In genomic region chr7:19800764-19801163, GRCm38 (mm10) we compare ENCODE assay signal across 9 mouse cellular contexts. TPM values are rescaled to one million over a fixed set of nuclear protein-coding genes. Genes with fewer than 3 reads are reported as not detected.
A peak's percentile ranks its signal among the peaks of the same experiment; 100 is the strongest.
DNase-seq lines count a peak whose midpoint lies in the region; ATAC-seq and TF ChIP-seq lines count a peak whose summit lies in the region.
"Had no signal": no experiment of that assay in that cellular context is flagged by ENCODE, and none has a peak within 500 bp of the region (broad histone marks: within the 10 kb centered on the region; RNA-seq: fewer than 3 reads in every experiment).

No protein-coding gene starts in this region.

- no peaks in the 10 kb centered on the region for H3K27me3 ChIP-seq in liver, adult 2 months (ENCODE audit: control insufficient read depth, insufficient read depth, low read length)
- peaks cover 15% of the 10 kb centered on the region for H3K27me3 ChIP-seq in liver, embryonic 11.5 days (replicated peaks; ENCODE audit: control insufficient read depth, insufficient read depth, low read length)

- no peaks in the 10 kb centered on the region; the same call in 1 of the 2 replicates for H3K79me2 ChIP-seq in liver, adult 2 months (ENCODE audit: control insufficient read depth, insufficient read depth, low read length)

- no peaks in the 10 kb centered on the region for H3K9me3 ChIP-seq in liver, embryonic 11.5 days (ENCODE audit: control insufficient read depth, low read length)

- ATAC-seq in liver, embryonic 11.5 days (replicated peaks; ENCODE audit: low FRiP score): no peak

- H3K4me3 ChIP-seq in liver, adult 2 months (ENCODE audit: insufficient read depth, low read depth, low read length): no peak overlapping the region
- H3K4me3 ChIP-seq in liver, embryonic 11.5 days (ENCODE audit: low read depth, low read length): no peak overlapping the region
- no peak overlapping the region for H3K4me3 ChIP-seq in bone marrow, adult 2 months (replicated peaks; ENCODE audit: control insufficient read depth, low read depth, low read length)

- TF ChIP-seq POLR2A in liver, adult 2 months (IDR thresholded peaks at IDR 0.05; ENCODE audit: extremely low read depth, insufficient read depth, low read length): no peak
- no peak for TF ChIP-seq POLR2A in bone marrow, adult 2 months (IDR thresholded peaks at IDR 0.05; ENCODE audit: borderline replicate concordance, control insufficient read depth, low read depth, low read length)

- peak; percentile 65 for TF ChIP-seq CTCF in liver, adult 2 months (IDR thresholded peaks at IDR 0.05; ENCODE audit: low read depth, low read length)
- TF ChIP-seq CTCF in bone marrow, adult 2 months (IDR thresholded peaks at IDR 0.05; ENCODE audit: control insufficient read depth, insufficient read depth, low read length): peak; percentile 72

- 53% methylated on average over 2 of the region's 2 CpGs for WGBS in liver, adult 2 months
- WGBS in liver, embryonic 11.5 days: 12% methylated on average over 2 of the region's 2 CpGs
- WGBS in bone marrow, adult 2 months: 49% methylated on average over 2 of the region's 2 CpGs

- H3K36me3 ChIP-seq in liver, adult 2 months (ENCODE audit: control insufficient read depth, insufficient read depth, low read length): no peaks in the 10 kb centered on the region
- no peaks in the 10 kb centered on the region for H3K36me3 ChIP-seq in liver, embryonic 11.5 days (ENCODE audit: control insufficient read depth, insufficient read depth, low read length)

- no peak overlapping the region for H3K9ac ChIP-seq in liver, adult 2 months (ENCODE audit: low read depth, low read length)
- no peak overlapping the region for H3K9ac ChIP-seq in liver, embryonic 11.5 days (ENCODE audit: low read depth, low read length)

- DNase-seq in cerebellum, postnatal 10 days: peak; percentile 53 to 54
- DNase-seq in cerebellum, adult 9-11 months: no peak
- DNase-seq in liver, adult 2 months (ENCODE audit: extremely low read depth, low read depth, low spot score): peak; percentile 67
- no peak for DNase-seq in liver, embryonic 11.5 days (ENCODE audit: low spot score)
- peak; percentile 76 for DNase-seq in kidney, postnatal 14 days
- DNase-seq in retina, embryonic 14.5 days (ENCODE audit: low spot score): peak; percentile 84
- no peak for DNase-seq in right cerebral cortex, postnatal 36 days (ENCODE audit: low spot score in 2 of 2)

- no peak overlapping the region for H3K27ac ChIP-seq in liver, adult 2 months (replicated peaks; ENCODE audit: insufficient read depth, low read depth, low read length)
- no peak overlapping the region for H3K27ac ChIP-seq in liver, embryonic 11.5 days (ENCODE audit: low read depth, low read length)
- no peak overlapping the region for H3K27ac ChIP-seq in bone marrow, adult 2 months (ENCODE audit: control insufficient read depth, insufficient read depth, low read depth, low read length, poor library complexity)

- no peak overlapping the region for H3K4me2 ChIP-seq in liver, embryonic 11.5 days

- H3K4me1 ChIP-seq in liver, adult 2 months (ENCODE audit: control insufficient read depth, insufficient read depth, low read length): peaks cover 14% of the 10 kb centered on the region
- H3K4me1 ChIP-seq in liver, embryonic 11.5 days (replicated peaks; ENCODE audit: control insufficient read depth, insufficient read depth, low read length): no peaks in the 10 kb centered on the region
- no peaks in the 10 kb centered on the region for H3K4me1 ChIP-seq in bone marrow, adult 2 months (ENCODE audit: control insufficient read depth, insufficient read depth, low read length)

RNA-seq across cellular contexts. Expression of gene Cblc, which starts 4.2 kb away (rescaled TPM):
- 17.4 and 17.8 TPM in 2 replicates for total RNA-seq in liver, adult 2 months (2014; rRNA removed)
- polyA plus RNA-seq in liver, adult 2 months (2012; rRNA removed): 23.0 and 23.5 TPM in 2 replicates
- 1.4 TPM in 2 replicates for polyA plus RNA-seq in liver, embryonic 11.5 days (2014; fragmentation: Nextera tagmentation; extraction: Ambion mirVana)
- not detected in 2 replicates for polyA plus RNA-seq in bone marrow, adult 2 months (2011; ENCODE audit: insufficient read depth, insufficient read length, low replicate concordance, missing spikeins)
- polyA plus RNA-seq: heart, embryonic 14.5 days had no signal

RNA-seq across cellular contexts. Expression of gene Bcl3, which starts 21.8 kb away (rescaled TPM):
- total RNA-seq in liver, adult 2 months (2014; rRNA removed): 3.0 and 7.4 TPM in 2 replicates
- polyA plus RNA-seq in liver, adult 2 months (2012; rRNA removed): 72.8 and 76.8 TPM in 2 replicates
- 5.4 and 7.0 TPM in 2 replicates for polyA plus RNA-seq in liver, embryonic 11.5 days (2014; fragmentation: Nextera tagmentation; extraction: Ambion mirVana)
- polyA plus RNA-seq in bone marrow, adult 2 months (2011; ENCODE audit: insufficient read depth, insufficient read length, low replicate concordance, missing spikeins): 6.4 and 13.0 TPM in 2 replicates

RNA-seq across cellular contexts. Expression of gene Bcam, which starts 29.9 kb away (rescaled TPM):
- total RNA-seq in liver, adult 2 months (2014; rRNA removed): 2.3 and 2.5 TPM in 2 replicates
- 4.8 and 5.4 TPM in 2 replicates for polyA plus RNA-seq in liver, adult 2 months (2012; rRNA removed)
- polyA plus RNA-seq in liver, embryonic 11.5 days (2014; fragmentation: Nextera tagmentation; extraction: Ambion mirVana): 17.5 and 21.8 TPM in 2 replicates
- 0.79 and 4.5 TPM in 2 replicates for polyA plus RNA-seq in bone marrow, adult 2 months (2011; ENCODE audit: insufficient read depth, insufficient read length, low replicate concordance, missing spikeins)

RNA-seq across cellular contexts. Expression of gene Nectin2, which starts 50.5 kb away (rescaled TPM):
- 17.8 and 18.9 TPM in 2 replicates for total RNA-seq in liver, adult 2 months (2014; rRNA removed)
- 57.4 and 68.7 TPM in 2 replicates for polyA plus RNA-seq in liver, adult 2 months (2012; rRNA removed)
- polyA plus RNA-seq in liver, embryonic 11.5 days (2014; fragmentation: Nextera tagmentation; extraction: Ambion mirVana): 55.9 and 58.4 TPM in 2 replicates
- 1.9 and 4.7 TPM in 2 replicates for polyA plus RNA-seq in bone marrow, adult 2 months (2011; ENCODE audit: insufficient read depth, insufficient read length, low replicate concordance, missing spikeins)

RNA-seq across cellular contexts. Expression of gene Gm19345, which starts 51.0 kb away (rescaled TPM):
- not detected in 2 replicates for total RNA-seq in liver, adult 2 months (2014; rRNA removed)
- polyA plus RNA-seq in liver, adult 2 months (2012; rRNA removed): 0.11 TPM in 1 of 2 replicates, not detected in the other
- not detected in 2 replicates for polyA plus RNA-seq in liver, embryonic 11.5 days (2014; fragmentation: Nextera tagmentation; extraction: Ambion mirVana)
- polyA plus RNA-seq in bone marrow, adult 2 months (2011; ENCODE audit: insufficient read depth, insufficient read length, low replicate concordance, missing spikeins): not detected in 2 replicates
- polyA plus RNA-seq: heart, embryonic 14.5 days had no signal

Comparison
In these comparisons a context has a peak if more than half of its experiments do, and no peak if none do; other contexts are left out.
1. DNase-seq: peak in cerebellum, postnatal 10 days (2 of 2), liver, adult 2 months (single experiment), kidney, postnatal 14 days (single experiment) and retina, embryonic 14.5 days (single experiment); none in cerebellum, adult 9-11 months (single experiment), liver, embryonic 11.5 days (single experiment) and right cerebral cortex, postnatal 36 days (0 of 2).